Mouse (Mus musculus) liver, postnatal 0 days (tissue): ENCODE data around the gene Ppp1r1c.

Source experiments
- CTCF ChIP-seq: sonication (generic); IDR thresholded peaks from 2 replicates; pipeline ENCODE4 v1.5.1; 2016; ENCODE audit warnings: antibody characterized with exemption, low read depth
- EP300 ChIP-seq: IDR thresholded peaks from 2 replicates; pipeline ENCODE4 v1.6.1; 2016; ENCODE audit warnings: antibody characterized with exemption, low read depth, mild to moderate bottlenecking

DNA sequence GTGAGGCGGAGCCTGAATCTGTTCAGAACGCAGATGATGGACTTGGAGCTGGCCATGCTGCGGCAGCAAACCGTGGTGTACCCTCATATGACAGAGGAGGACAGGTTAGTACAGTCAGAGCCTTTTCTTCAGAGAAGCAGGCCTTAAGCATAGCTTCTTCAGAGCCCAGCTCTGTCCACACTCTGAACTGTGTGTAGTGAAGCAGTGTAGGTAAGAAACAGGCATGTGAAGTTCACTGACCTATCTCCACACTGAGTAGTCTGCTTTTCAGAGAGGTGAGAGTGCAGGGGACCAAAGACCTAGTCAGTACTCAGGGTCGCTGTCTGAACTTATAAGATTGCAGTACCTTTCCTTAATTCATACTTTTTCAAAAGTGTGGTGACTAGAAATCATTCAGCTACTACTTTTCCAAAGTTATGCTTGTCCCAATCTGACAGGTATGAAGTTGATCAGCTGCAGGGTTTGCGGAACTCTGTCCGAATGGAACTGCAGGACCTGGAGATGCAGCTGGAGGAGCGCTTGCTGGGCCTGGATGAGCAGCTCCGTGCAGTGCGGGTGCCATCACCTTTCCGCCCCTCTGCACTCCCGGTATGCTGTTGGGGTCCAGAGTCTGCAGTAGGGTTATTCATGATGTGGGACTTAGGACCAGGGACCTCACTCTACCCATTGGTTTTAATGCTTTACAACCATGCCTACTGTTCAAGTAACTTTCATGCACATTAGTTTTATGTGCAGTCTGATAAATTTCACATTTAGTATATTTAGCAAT, 47.0 kb upstream of the Ppp1r1c start:
- TF ChIP-seq CTCF (no peak), EP300 (no peak)
